Mouse (Mus musculus): ENCODE data around the gene Gm1123. TPM values are rescaled to one million over a fixed set of nuclear protein-coding genes. Genes with fewer than 3 reads are reported as not detected.

Gm1123 gene
- polyA plus RNA-seq, 1 experiment from 2014 or later: not detected

- WGBS: 91% methylated on average over 4 of the region's 4 CpGs
- H3K36me3 ChIP-seq: peaks cover 26% of the 10 kb centered on the region
These were observed 7.1 kb upstream of the Gm1123 start for GRCm38 (mm10) chr9:99042641-99043040.

GRCm38 (mm10) chr9:99041994-99042393 is 6.5 kb upstream of the Gm1123 start:
- Histone ChIP-seq H3K4me2 (replicated peaks) (no peak overlapping the region), H3K9ac (no peak overlapping the region), H3K27me3 (replicated peaks) (no peaks in the 10 kb centered on the region), H3K9me3 (no peaks in the 10 kb centered on the region), H3K4me3 (no peak overlapping the region), H3K4me1 (no peaks in the 10 kb centered on the region), H3K36me3 (peaks cover 26% of the 10 kb centered on the region), H3K27ac (no peak overlapping the region)
- 88% methylated on average over 9 of the region's 9 CpGs for whole genome bisulfite sequencing
- ATAC-seq (ENCODE audit: low FRiP score, low read depth): no peak

More at GRCm38 (mm10) chr9:99042641-99043040, 7.1 kb upstream of the Gm1123 start:
- Histone ChIP-seq H3K9ac (no peak overlapping the region), H3K4me3 (no peak overlapping the region), H3K9me3 (no peaks in the 10 kb centered on the region), H3K4me2 (replicated peaks) (no peak overlapping the region), H3K27me3 (replicated peaks) (no peaks in the 10 kb centered on the region), H3K27ac (no peak overlapping the region), H3K4me1 (no peaks in the 10 kb centered on the region)
- ATAC-seq (ENCODE audit: low FRiP score, low read depth): no peak

- H3K4me3 ChIP-seq: no peak overlapping the region
- H3K36me3 ChIP-seq: 0 out of 2 replicates have a peak, but pooled peaks cover 5% of the 10 kb centered on the region
- no peak overlapping the region for H3K27ac ChIP-seq
- H3K4me2 ChIP-seq (replicated peaks): no peak overlapping the region
- ATAC-seq (ENCODE audit: low FRiP score, low read depth): no peak
- no peaks in the 10 kb centered on the region for H3K9me3 ChIP-seq
- H3K4me1 ChIP-seq: no peaks in the 10 kb centered on the region
- no peaks in the 10 kb centered on the region for H3K27me3 ChIP-seq (replicated peaks)
- no peak overlapping the region for H3K9ac ChIP-seq
- 90% methylated on average over 8 of the region's 8 CpGs for WGBS
These were observed 1.4 kb downstream of the Gm1123 start for GRCm38 (mm10) chr9:99034111-99034510.

- H3K9ac ChIP-seq: no peak overlapping the region
- 89% methylated on average over 8 of the region's 8 CpGs for WGBS
- no peak for ATAC-seq (ENCODE audit: low FRiP score, low read depth)
- H3K27ac ChIP-seq: no peak overlapping the region
- 0 out of 2 replicates have a peak, but pooled peaks cover 5% of the 10 kb centered on the region for H3K36me3 ChIP-seq
- H3K4me1 ChIP-seq: no peaks in the 10 kb centered on the region
- H3K9me3 ChIP-seq: no peaks in the 10 kb centered on the region
- H3K4me3 ChIP-seq: no peak overlapping the region
- H3K4me2 ChIP-seq (replicated peaks): no peak overlapping the region
- H3K27me3 ChIP-seq (replicated peaks): no peaks in the 10 kb centered on the region
These were observed 3.5 kb downstream of the Gm1123 start for GRCm38 (mm10) chr9:99032031-99032430.

- ATAC-seq (ENCODE audit: low FRiP score, low read depth): no peak
- Histone ChIP-seq H3K4me1 (no peaks in the 10 kb centered on the region), H3K4me2 (replicated peaks) (no peak overlapping the region), H3K9me3 (no peaks in the 10 kb centered on the region), H3K9ac (no peak overlapping the region), H3K4me3 (no peak overlapping the region), H3K36me3 (no peaks in the 10 kb centered on the region), H3K27me3 (replicated peaks) (no peaks in the 10 kb centered on the region), H3K27ac (no peak overlapping the region)
- 78% methylated on average over 4 of the region's 4 CpGs for WGBS
These were observed 13.8 kb downstream of the Gm1123 start for GRCm38 (mm10) chr9:99021751-99022150.

- Histone ChIP-seq H3K4me1 (no peaks in the 10 kb centered on the region), H3K9ac (no peak overlapping the region), H3K36me3 (no peaks in the 10 kb centered on the region), H3K27ac (no peak overlapping the region), H3K4me2 (replicated peaks) (no peak overlapping the region), H3K9me3 (no peaks in the 10 kb centered on the region), H3K4me3 (no peak overlapping the region), H3K27me3 (replicated peaks) (no peaks in the 10 kb centered on the region)
- 14% methylated on average over 5 of the region's 5 CpGs for whole genome bisulfite sequencing
- no peak for ATAC-seq (ENCODE audit: low FRiP score, low read depth)
These were observed 14.3 kb downstream of the Gm1123 start for GRCm38 (mm10) chr9:99021166-99021565.

- no peak overlapping the region for H3K4me3 ChIP-seq
- H3K36me3 ChIP-seq: no peaks in the 10 kb centered on the region
- H3K4me1 ChIP-seq: no peaks in the 10 kb centered on the region
- no peak overlapping the region for H3K9ac ChIP-seq
- WGBS: 86% methylated on average over 6 of the region's 6 CpGs
- no peak overlapping the region for H3K4me2 ChIP-seq (replicated peaks)
- H3K27ac ChIP-seq: no peak overlapping the region
- no peak for ATAC-seq (ENCODE audit: low FRiP score, low read depth)
- H3K9me3 ChIP-seq: no peaks in the 10 kb centered on the region
- no peaks in the 10 kb centered on the region for H3K27me3 ChIP-seq (replicated peaks)
These were observed 17.8 kb downstream of the Gm1123 start for GRCm38 (mm10) chr9:99017679-99018078.

- H3K9me3 ChIP-seq: no peaks in the 10 kb centered on the region
- no peaks in the 10 kb centered on the region for H3K36me3 ChIP-seq
- WGBS: 85% methylated on average over 3 of the region's 3 CpGs
- no peak overlapping the region for H3K4me2 ChIP-seq (replicated peaks)
- ATAC-seq (ENCODE audit: low FRiP score, low read depth): no peak
- no peaks in the 10 kb centered on the region for H3K4me1 ChIP-seq
- no peaks in the 10 kb centered on the region for H3K27me3 ChIP-seq (replicated peaks)
- no peak overlapping the region for H3K4me3 ChIP-seq
- no peak overlapping the region for H3K9ac ChIP-seq
- no peak overlapping the region for H3K27ac ChIP-seq
These were observed 18.8 kb downstream of the Gm1123 start for GRCm38 (mm10) chr9:99016759-99017158.

- Histone ChIP-seq H3K4me1 (no peaks in the 10 kb centered on the region), H3K36me3 (no peaks in the 10 kb centered on the region), H3K4me2 (replicated peaks) (no peak overlapping the region), H3K27ac (no peak overlapping the region), H3K9ac (no peak overlapping the region), H3K27me3 (replicated peaks) (no peaks in the 10 kb centered on the region), H3K4me3 (no peak overlapping the region), H3K9me3 (no peaks in the 10 kb centered on the region)
- 68% methylated on average over 3 of the region's 3 CpGs for WGBS
- ATAC-seq (ENCODE audit: low FRiP score, low read depth): no peak
These were observed 19.2 kb downstream of the Gm1123 start for GRCm38 (mm10) chr9:99016301-99016700.

- WGBS: 90% methylated on average over 3 of the region's 3 CpGs
These were observed 25.7 kb downstream of the Gm1123 start for GRCm38 (mm10) chr9:99009898-99010199.

GRCm38 (mm10) chr9:99009069-99009897 is 26.2 kb downstream of the Gm1123 start:
- no peak for ATAC-seq (ENCODE audit: low FRiP score, low read depth)
- WGBS: 83% methylated on average over 12 of the region's 12 CpGs

More at GRCm38 (mm10) chr9:99009898-99010199, 25.7 kb downstream of the Gm1123 start:
- no peak overlapping the region for H3K4me3 ChIP-seq
- H3K36me3 ChIP-seq: peaks cover 10% of the 10 kb centered on the region
- no peaks in the 10 kb centered on the region for H3K4me1 ChIP-seq
- ATAC-seq (ENCODE audit: low FRiP score, low read depth): no peak
- no peaks in the 10 kb centered on the region for H3K27me3 ChIP-seq (replicated peaks)
- H3K9me3 ChIP-seq: no peaks in the 10 kb centered on the region
- no peak overlapping the region for H3K9ac ChIP-seq
- H3K4me2 ChIP-seq (replicated peaks): no peak overlapping the region
- no peak overlapping the region for H3K27ac ChIP-seq

GRCm38 (mm10) chr9:99001326-99001725 is 34.2 kb downstream of the Gm1123 start:
- no peak for ATAC-seq (ENCODE audit: low FRiP score, low read depth)
- no peaks in the 10 kb centered on the region for H3K27me3 ChIP-seq (replicated peaks)
- H3K27ac ChIP-seq: no peak overlapping the region
- no peak overlapping the region for H3K9ac ChIP-seq
- H3K4me1 ChIP-seq: no peaks in the 10 kb centered on the region
- 93% methylated on average over 6 of the region's 6 CpGs for WGBS
- no peak overlapping the region for H3K4me2 ChIP-seq (replicated peaks)
- H3K36me3 ChIP-seq: peaks cover 43% of the 10 kb centered on the region
- H3K9me3 ChIP-seq: no peaks in the 10 kb centered on the region
- H3K4me3 ChIP-seq: no peak overlapping the region

More at GRCm38 (mm10) chr9:99009069-99009897, 26.2 kb downstream of the Gm1123 start:
- Histone ChIP-seq H3K4me1 (no peaks in the 10 kb centered on the region), H3K27ac (no peak overlapping the region), H3K36me3 (peaks cover 10% of the 10 kb centered on the region), H3K4me2 (replicated peaks) (no peak overlapping the region), H3K9ac (no peak overlapping the region), H3K27me3 (replicated peaks) (no peaks in the 10 kb centered on the region), H3K9me3 (no peaks in the 10 kb centered on the region), H3K4me3 (no peak overlapping the region)

- Histone ChIP-seq H3K27ac (no peak overlapping the region), H3K36me3 (peaks cover 40% of the 10 kb centered on the region), H3K9ac (no peak overlapping the region), H3K4me1 (no peaks in the 10 kb centered on the region), H3K9me3 (no peaks in the 10 kb centered on the region), H3K4me3 (no peak overlapping the region), H3K27me3 (replicated peaks) (no peaks in the 10 kb centered on the region), H3K4me2 (replicated peaks) (no peak overlapping the region)
- no peak for ATAC-seq (ENCODE audit: low FRiP score, low read depth)
- 80% methylated on average over 9 of the region's 9 CpGs for WGBS
These were observed 35.6 kb downstream of the Gm1123 start for GRCm38 (mm10) chr9:98999881-99000339.
